8 mouse cellular contexts compared by ENCODE assay signal in genomic region chr6:54253206-54253605, GRCm38 (mm10).
DNase-seq lines count a peak whose midpoint lies in the region; ATAC-seq lines count a peak whose summit lies in the region.

No protein-coding gene starts in this region.

- no peak for DNase-seq in frontal cortex, postnatal 14 days (ENCODE audit: low spot score in 2 of 2)
- DNase-seq in right cerebral cortex, postnatal 4 days, result peak; percentile 34
- no peak for DNase-seq in right cerebral cortex, adult 18-20 months
- DNase-seq in cerebellum, adult 9-11 months, result peak; percentile 42
- DNase-seq in lung, postnatal 10 days, result peak; percentile 37
- DNase-seq in MN1 (ENCODE audit: low spot score), result no peak
- no peak for DNase-seq in ovary, postnatal 14 days (ENCODE audit: low spot score)

- peak; percentile 25 for ATAC-seq in frontal cortex, adult (ENCODE audit: low TSS enrichment)

Comparison
In these comparisons a context has a peak if more than half of its experiments do, and no peak if none do; other contexts are left out.
1. DNase-seq: peak in right cerebral cortex, postnatal 4 days (single experiment), cerebellum, adult 9-11 months (single experiment) and lung, postnatal 10 days (single experiment); none in frontal cortex, postnatal 14 days (0 of 2), right cerebral cortex, adult 18-20 months (single experiment), MN1 (single experiment) and ovary, postnatal 14 days (single experiment).